Mouse (Mus musculus): ENCODE results near the gene Gca.

Gca gene

DNA sequence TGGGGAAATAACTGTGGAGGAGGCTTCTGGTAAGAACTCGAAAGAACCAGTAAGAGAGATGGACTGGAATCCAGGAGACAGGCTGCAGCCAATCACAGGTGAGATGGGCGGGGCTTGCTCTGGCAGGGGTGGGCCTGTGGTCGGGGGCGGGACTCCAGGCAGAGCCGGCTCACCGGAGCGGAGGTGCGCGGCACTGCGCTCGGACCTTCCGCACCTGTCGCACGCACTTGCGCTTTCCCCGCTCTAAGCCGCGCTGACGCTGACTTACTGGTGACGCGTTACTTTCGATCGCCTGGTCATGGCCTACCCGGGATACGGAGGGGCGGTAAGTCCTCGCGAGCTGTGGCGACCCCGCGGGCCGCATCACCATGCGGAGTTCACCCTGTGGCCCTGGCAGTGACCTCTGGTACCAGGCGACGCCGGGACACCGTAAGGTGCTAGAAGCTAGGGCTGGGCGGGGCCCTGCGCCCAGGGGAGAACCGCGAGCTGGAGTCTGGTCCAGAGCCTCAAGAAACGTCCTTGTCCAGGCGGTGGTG lies at the start of gene Gca:
TSS of gene Gca (plus strand) at position 151 of the 536 bp plus-strand sequence.
- peak; percentile 70 to 75 for DNase-seq

GRCm38 (mm10) chr2:62618934-62619341 lies 45.1 kb upstream of the Gca start:
- DNase-seq, result no peak

- DNase-seq, result no peak
Measured at GRCm38 (mm10) chr2:62619679-62620078, 44.4 kb upstream of the Gca start.

GRCm38 (mm10) chr2:62623024-62623441 lies 41.1 kb upstream of the Gca start:
- no peak for DNase-seq

- no peak for DNase-seq
Measured at GRCm38 (mm10) chr2:62627728-62628127, 36.4 kb upstream of the Gca start.

- DNase-seq, result no peak
Measured at GRCm38 (mm10) chr2:62628356-62628755, 35.7 kb upstream of the Gca start.

DNA sequence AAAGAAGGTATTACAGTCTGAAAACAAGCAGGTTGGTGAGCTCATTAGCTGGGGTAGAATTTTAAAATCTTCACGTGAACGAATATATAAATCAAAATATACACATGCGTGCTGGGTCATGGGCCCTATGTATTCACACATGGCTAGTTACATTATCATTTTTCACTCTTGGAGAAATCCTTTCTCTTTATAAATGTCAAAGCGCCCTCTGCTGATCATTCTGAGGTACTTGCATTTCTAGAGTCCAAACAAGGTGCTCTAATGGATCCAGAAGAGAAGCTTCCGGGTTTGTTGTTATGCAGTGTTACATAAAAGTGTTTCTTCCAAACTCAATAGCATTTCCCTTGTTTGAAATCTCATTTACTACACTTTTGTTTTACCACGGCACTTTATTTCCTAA lies 33.6 kb upstream of the Gca start:
- DNase-seq, result no peak

GRCm38 (mm10) chr2:62639869-62640268 lies 24.2 kb upstream of the Gca start:
- DNase-seq, result no peak

- peak; percentile 58 to 62 for DNase-seq
Measured at GRCm38 (mm10) chr2:62643405-62644305, 20.4 kb upstream of the Gca start.

- no peak for DNase-seq
Measured at GRCm38 (mm10) chr2:62644891-62645290, 19.2 kb upstream of the Gca start.

GRCm38 (mm10) chr2:62645475-62645874 lies 18.6 kb upstream of the Gca start:
- peak in 1 of 2 experiments; percentile 20 for DNase-seq

DNA sequence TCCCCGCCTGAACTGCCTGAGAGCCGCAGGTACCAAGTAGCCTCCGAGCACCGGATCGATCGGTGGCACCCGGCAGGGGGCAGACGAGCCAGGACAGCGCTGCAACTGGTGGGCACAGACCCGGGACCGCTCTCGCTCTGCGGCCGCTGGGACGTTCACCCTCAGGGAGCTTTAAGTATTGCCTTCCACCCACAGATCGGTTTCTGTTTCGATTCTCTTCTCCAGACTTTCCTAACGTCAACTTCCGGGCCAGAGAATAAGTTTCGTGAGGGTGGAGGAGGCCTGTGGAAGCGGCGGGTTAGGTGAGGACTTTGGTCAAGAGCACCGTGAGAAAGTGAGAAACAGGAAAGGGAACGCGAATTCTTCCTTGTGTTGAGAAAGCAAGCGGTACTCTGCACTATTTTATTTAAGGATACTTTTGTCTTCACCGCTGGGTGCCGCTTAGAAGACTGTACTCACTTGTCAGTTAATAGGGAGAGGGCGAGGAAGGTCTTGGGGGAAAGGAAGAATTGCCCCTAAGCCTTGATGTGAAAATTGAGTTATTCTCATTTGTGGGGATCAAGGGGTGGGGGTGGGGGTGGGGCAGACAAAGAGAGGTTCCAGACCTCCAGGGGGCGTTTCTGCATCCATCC lies 18.0 kb upstream of the Gca start, which contains the start of gene Ifih1:
TSS of gene Ifih1 (minus strand) at position 242 of the 632 bp plus-strand sequence.
- peak; percentile 75 to 79 for DNase-seq

- no peak for DNase-seq
Measured at GRCm38 (mm10) chr2:62646671-62647289, 17.3 kb upstream of the Gca start.

DNA sequence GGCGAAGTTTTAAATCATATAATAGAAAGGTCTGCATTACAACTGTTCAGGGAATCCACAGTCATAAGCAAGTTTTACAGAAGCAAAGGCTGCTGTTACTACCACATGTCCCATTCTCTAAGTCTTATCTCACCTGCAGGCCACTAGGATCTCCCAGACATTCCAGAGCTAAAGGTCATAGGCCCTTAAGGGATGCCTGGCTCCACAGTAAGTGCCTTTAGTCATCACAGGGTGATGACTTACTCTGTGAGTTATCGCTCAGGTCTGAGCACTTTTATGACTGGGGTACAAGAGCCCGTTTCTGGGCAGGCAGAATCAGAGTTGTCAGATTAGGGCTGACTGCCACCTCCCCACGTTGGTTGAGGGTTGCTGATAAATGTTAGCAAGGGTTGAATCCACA lies 12.2 kb upstream of the Gca start:
- no peak for DNase-seq

DNA sequence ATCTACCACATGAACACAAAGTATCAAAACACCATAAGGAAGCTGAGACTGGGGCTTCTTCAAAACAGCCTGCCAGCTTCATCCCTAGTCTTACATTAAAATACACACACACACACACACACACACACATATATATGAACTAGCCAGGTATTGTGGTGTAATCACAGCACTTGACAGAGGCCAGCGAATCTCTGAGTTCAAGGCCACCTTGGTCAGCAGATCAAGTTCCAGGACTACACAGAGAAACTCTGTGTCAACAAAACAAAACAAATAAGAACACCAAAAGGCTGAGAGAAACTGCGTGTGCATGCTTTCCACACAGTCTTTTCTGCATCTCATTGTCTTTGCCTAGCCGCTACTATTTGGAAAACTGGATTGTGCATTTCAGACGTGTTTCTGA lies 11.6 kb upstream of the Gca start:
- no peak for DNase-seq

GRCm38 (mm10) chr2:62654519-62655338 lies 9.4 kb upstream of the Gca start:
- peak; percentile 27 to 50 for DNase-seq

DNA sequence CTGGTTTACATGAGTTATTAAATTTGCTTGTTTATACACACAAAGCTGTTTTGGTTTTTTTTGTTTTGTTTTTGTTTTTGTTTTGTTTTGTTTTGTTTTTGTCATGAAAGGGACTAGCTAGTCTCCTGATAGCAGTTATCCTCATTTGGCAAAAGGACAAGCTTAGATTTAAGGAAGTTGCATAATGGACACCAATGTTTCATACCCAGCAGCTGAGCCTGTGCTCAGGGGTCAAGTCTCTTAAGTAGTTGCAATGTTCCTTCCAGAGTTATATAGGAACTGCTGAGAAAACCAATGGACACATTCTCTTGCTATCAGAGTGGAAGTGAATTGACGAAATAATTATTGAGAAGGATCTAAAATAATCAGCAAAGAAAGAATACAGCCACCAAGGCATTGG lies 8.0 kb upstream of the Gca start:
- DNase-seq, result no peak

DNA sequence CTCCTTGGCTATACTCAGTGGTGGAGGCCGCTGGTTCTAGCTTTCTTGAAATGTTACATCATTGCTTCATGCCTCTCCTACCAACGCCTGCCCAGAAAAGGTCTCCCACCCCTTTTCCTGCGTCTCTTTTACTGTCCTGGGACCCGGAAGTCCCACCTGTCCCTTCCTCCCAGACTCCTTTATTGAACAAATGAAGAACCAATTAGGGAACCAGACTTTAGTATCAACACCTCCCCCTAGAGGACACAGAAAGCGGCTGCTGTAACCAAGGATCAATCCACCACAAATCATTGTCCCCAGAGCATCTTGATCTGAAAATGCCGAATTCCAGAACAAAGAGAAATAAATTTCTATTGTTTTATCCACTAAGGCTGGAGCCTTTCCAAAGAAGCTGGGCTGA lies 3.5 kb upstream of the Gca start:
- DNase-seq, result no peak

- DNase-seq, result no peak
Measured at GRCm38 (mm10) chr2:62662560-62662959, 1.5 kb upstream of the Gca start.

GRCm38 (mm10) chr2:62664839-62665238 lies 754 bp downstream of the Gca start:
- no peak for DNase-seq

DNA sequence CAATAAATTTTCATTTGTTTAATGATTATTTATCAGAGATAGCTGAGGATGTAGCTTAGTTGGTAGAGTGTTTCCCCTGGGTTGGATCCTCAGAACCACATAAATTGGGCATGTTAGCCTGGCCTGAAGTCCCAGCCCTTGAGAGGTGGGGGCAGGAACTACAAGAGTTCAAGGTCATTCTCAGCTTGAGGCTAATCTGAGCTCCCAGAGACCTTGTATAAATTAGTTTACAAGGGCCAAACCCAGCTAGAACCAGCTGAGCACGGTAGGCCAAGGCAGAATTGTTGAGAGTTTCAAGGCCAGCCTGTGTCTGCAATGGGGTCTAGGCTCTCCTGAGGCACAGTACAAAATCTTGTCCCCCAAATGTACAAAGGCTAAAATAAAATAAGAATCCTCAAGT lies 1.5 kb downstream of the Gca start:
- DNase-seq, result no peak

- no peak for DNase-seq
Measured at GRCm38 (mm10) chr2:62669848-62670247, 5.8 kb downstream of the Gca start.

All from thymus, postnatal 36 days (tissue).